In genomic region chr12:106528521-106528920, GRCm38 (mm10) we compare ENCODE assay signal across 23 mouse cellular contexts.
DNase-seq lines count a peak whose midpoint lies in the region; ATAC-seq and TF ChIP-seq lines count a peak whose summit lies in the region.
"Had no signal": no experiment of that assay in that cellular context is flagged by ENCODE, and none has a peak within 500 bp of the region (broad histone marks: within the 10 kb centered on the region; RNA-seq: fewer than 3 reads in every experiment).

No protein-coding gene starts in this region.

- peaks cover 26% of the 10 kb centered on the region for H3K27me3 ChIP-seq in heart, embryonic 10.5 days (ENCODE audit: insufficient read depth, poor library complexity, severe bottlenecking)
- H3K27me3 ChIP-seq in midbrain, embryonic 11.5 days (ENCODE audit: control insufficient read depth, insufficient read depth, low read length): no peaks in the 10 kb centered on the region
- no peaks in the 10 kb centered on the region for H3K27me3 ChIP-seq in midbrain, postnatal 0 days (ENCODE audit: insufficient read depth, low read length)
- no peaks in the 10 kb centered on the region for H3K27me3 ChIP-seq in forebrain, embryonic 16.5 days (replicated peaks; ENCODE audit: control insufficient read depth, insufficient read depth, low read length)
- H3K27me3 ChIP-seq: CH12.LX, Patski had no signal

- TF ChIP-seq POLR2A in brain, embryonic 14.5 days (IDR thresholded peaks at IDR 0.05; ENCODE audit: borderline replicate concordance, extremely low read depth, insufficient read depth, insufficient read length, poor library complexity, severe bottlenecking): no peak

- 31% methylated on average over 10 of the region's 10 CpGs for WGBS in heart, embryonic 10.5 days
- WGBS in midbrain, embryonic 11.5 days: 53% methylated on average over 10 of the region's 10 CpGs
- 27% methylated on average over 10 of the region's 10 CpGs for WGBS in midbrain, postnatal 0 days
- 17% methylated on average over 10 of the region's 10 CpGs for WGBS in forebrain, embryonic 16.5 days

- no peak for TF ChIP-seq CTCF in midbrain, postnatal 0 days (IDR thresholded peaks at IDR 0.05)
- TF ChIP-seq CTCF in brain, embryonic 14.5 days (IDR thresholded peaks at IDR 0.05; ENCODE audit: borderline replicate concordance, extremely low read depth, insufficient read depth, insufficient read length): no peak

- no peaks in the 10 kb centered on the region for H3K9me3 ChIP-seq in heart, embryonic 10.5 days
- no peaks in the 10 kb centered on the region for H3K9me3 ChIP-seq in midbrain, embryonic 11.5 days (ENCODE audit: control insufficient read depth, low read length)
- no peaks in the 10 kb centered on the region for H3K9me3 ChIP-seq in midbrain, postnatal 0 days (ENCODE audit: low read length)
- peaks cover 3% of the 10 kb centered on the region; the same call in 1 of the 2 replicates for H3K9me3 ChIP-seq in forebrain, embryonic 16.5 days (ENCODE audit: control insufficient read depth, low read length)
- H3K9me3 ChIP-seq: embryonic facial prominence, embryonic 13.5 days had no signal

- peaks cover 7% of the 10 kb centered on the region; the same call in 1 of the 2 replicates for H3K4me1 ChIP-seq in heart, embryonic 10.5 days
- H3K4me1 ChIP-seq in midbrain, embryonic 11.5 days (ENCODE audit: control insufficient read depth, insufficient read depth, low read length): peaks cover 6% of the 10 kb centered on the region
- H3K4me1 ChIP-seq in midbrain, postnatal 0 days (ENCODE audit: insufficient read depth, low read length): peaks cover 7% of the 10 kb centered on the region
- peaks cover 26% of the 10 kb centered on the region for H3K4me1 ChIP-seq in forebrain, embryonic 16.5 days (replicated peaks; ENCODE audit: control insufficient read depth, insufficient read depth, low read length)

- no peak overlapping the region for H3K4me2 ChIP-seq in midbrain, embryonic 11.5 days
- H3K4me2 ChIP-seq in midbrain, postnatal 0 days (ENCODE audit: low read depth, low read length, poor library complexity, severe bottlenecking): no peak overlapping the region
- peak overlapping the region; percentile 9 for H3K4me2 ChIP-seq in forebrain, embryonic 16.5 days (ENCODE audit: low read length)

- ATAC-seq in midbrain, embryonic 11.5 days (ENCODE audit: low FRiP score): no peak
- no peak for ATAC-seq in midbrain, postnatal 0 days (ENCODE audit: low FRiP score)
- peak; percentile 72 for ATAC-seq in forebrain, embryonic 16.5 days
- no peak for ATAC-seq in inflammation-experienced regulatory T-cells, adult 6 months
- ATAC-seq: intestine, embryonic 16.5 days; lung, postnatal 0 days had no signal

- DNase-seq in heart, embryonic 10.5 days (ENCODE audit: low spot score): no peak
- DNase-seq in heart, postnatal 25 days (ENCODE audit: low spot score): no peak
- peak; percentile 87 for DNase-seq in midbrain, embryonic 11.5 days (ENCODE audit: low spot score, missing footprints)
- DNase-seq in midbrain, postnatal 0 days (ENCODE audit: low spot score): no peak
- peak; percentile 89 for DNase-seq in brain, embryonic 14.5 days (ENCODE audit: low read depth)
- DNase-seq in layer of hippocampus, adult 9-10 months (ENCODE audit: low spot score): no peak
- DNase-seq: adrenal gland, postnatal 36 days; B cell, adult 2 months; cerebellum, adult 18-20 months; gastrocnemius, adult 2 months; kidney, adult 9 months; kidney, postnatal 14 days had no signal

- H3K4me3 ChIP-seq in heart, embryonic 10.5 days: peak overlapping the region; percentile 20; the same call in 1 of the 2 replicates
- H3K4me3 ChIP-seq in midbrain, embryonic 11.5 days (ENCODE audit: low read depth, low read length): no peak overlapping the region
- no peak overlapping the region for H3K4me3 ChIP-seq in midbrain, postnatal 0 days (ENCODE audit: low read depth, low read length)
- H3K4me3 ChIP-seq in forebrain, embryonic 16.5 days (replicated peaks; ENCODE audit: low read length): no peak overlapping the region
- H3K4me3 ChIP-seq: embryonic facial prominence, embryonic 13.5 days; erythroblast, embryonic 14.5 days; gastrocnemius, adult 2 months; layer of hippocampus, adult 2 months had no signal

- H3K27ac ChIP-seq in heart, embryonic 10.5 days: no peak overlapping the region
- no peak overlapping the region for H3K27ac ChIP-seq in midbrain, embryonic 11.5 days (ENCODE audit: low read depth, low read length)
- no peak overlapping the region for H3K27ac ChIP-seq in midbrain, postnatal 0 days (ENCODE audit: low read depth, low read length)
- peak overlapping the region; percentile 92 for H3K27ac ChIP-seq in forebrain, embryonic 16.5 days (ENCODE audit: low read length)
- H3K27ac ChIP-seq: embryonic facial prominence, embryonic 13.5 days; gastrocnemius, adult 2 months; hindbrain, embryonic 14.5 days had no signal

- no peak overlapping the region for H3K9ac ChIP-seq in midbrain, embryonic 11.5 days (ENCODE audit: low read length)
- H3K9ac ChIP-seq in midbrain, postnatal 0 days (replicated peaks; ENCODE audit: low read length, poor library complexity, severe bottlenecking): no peak overlapping the region
- 0 out of 2 replicates have a peak overlapping the region, but pooled peaks have one; percentile 11 for H3K9ac ChIP-seq in forebrain, embryonic 16.5 days (replicated peaks; ENCODE audit: low read depth, low read length)
- H3K9ac ChIP-seq: embryonic facial prominence, embryonic 13.5 days had no signal

- intact Hi-C loops in heart, postnatal 25 days (cut with DNase I): no loop called here

- no peaks in the 10 kb centered on the region for H3K36me3 ChIP-seq in heart, embryonic 10.5 days
- H3K36me3 ChIP-seq in midbrain, embryonic 11.5 days (ENCODE audit: control insufficient read depth, insufficient read depth, low read length): no peaks in the 10 kb centered on the region
- no peaks in the 10 kb centered on the region for H3K36me3 ChIP-seq in midbrain, postnatal 0 days (ENCODE audit: insufficient read depth, low read length)
- no peaks in the 10 kb centered on the region for H3K36me3 ChIP-seq in forebrain, embryonic 16.5 days (ENCODE audit: control insufficient read depth, insufficient read depth)
- H3K36me3 ChIP-seq: embryonic facial prominence, embryonic 13.5 days; G1E had no signal

Comparison
In these comparisons a context has a peak if more than half of its experiments do, and no peak if none do; other contexts are left out.
1. DNase-seq: peak in midbrain, embryonic 11.5 days (single experiment) and brain, embryonic 14.5 days (single experiment); none in heart, embryonic 10.5 days (single experiment), heart, postnatal 25 days (single experiment), midbrain, postnatal 0 days (single experiment) and layer of hippocampus, adult 9-10 months (single experiment).